In genomic region chr3:133322552-133322951, GRCm38 (mm10) we compare ENCODE assay signal across 12 mouse cellular contexts. TPM values are rescaled to one million over a fixed set of nuclear protein-coding genes. Genes with fewer than 3 reads are reported as not detected.
DNase-seq lines count a peak whose midpoint lies in the region; ATAC-seq lines count a peak whose summit lies in the region.
"Had no signal": no experiment of that assay in that cellular context is flagged by ENCODE, and none has a peak within 500 bp of the region (broad histone marks: within the 10 kb centered on the region; RNA-seq: fewer than 3 reads in every experiment).

No protein-coding gene starts in this region.

- no peaks in the 10 kb centered on the region for H3K9me3 ChIP-seq in limb, embryonic 11.5 days (ENCODE audit: control insufficient read depth, low read length)
- H3K9me3 ChIP-seq in hindbrain, embryonic 10.5 days = 0 out of 2 replicates have a peak, but pooled peaks cover 2% of the 10 kb centered on the region
- H3K9me3 ChIP-seq: embryonic facial prominence, embryonic 15.5 days; heart, embryonic 15.5 days; neural tube, embryonic 12.5 days had no signal

- no peak overlapping the region for H3K4me3 ChIP-seq in limb, embryonic 11.5 days (ENCODE audit: low read depth, low read length)
- no peak overlapping the region for H3K4me3 ChIP-seq in hindbrain, embryonic 10.5 days
- H3K4me3 ChIP-seq: embryonic facial prominence, embryonic 15.5 days; heart, embryonic 15.5 days; neural tube, embryonic 12.5 days had no signal

- H3K9ac ChIP-seq in limb, embryonic 11.5 days (ENCODE audit: low read length) = no peak overlapping the region
- H3K9ac ChIP-seq: embryonic facial prominence, embryonic 15.5 days; heart, embryonic 15.5 days; neural tube, embryonic 12.5 days had no signal

- intact Hi-C loops in gastrocnemius, postnatal 36 days (cut with DNase I) = no loop called here

- H3K4me1 ChIP-seq in limb, embryonic 11.5 days (ENCODE audit: control insufficient read depth, insufficient read depth, low read length) = no peaks in the 10 kb centered on the region
- peaks cover 8% of the 10 kb centered on the region for H3K4me1 ChIP-seq in hindbrain, embryonic 10.5 days (replicated peaks)
- H3K4me1 ChIP-seq: embryonic facial prominence, embryonic 15.5 days; heart, embryonic 15.5 days; neural tube, embryonic 12.5 days had no signal

- 79% methylated on average over 4 of the region's 4 CpGs for WGBS in limb, embryonic 11.5 days
- WGBS in hindbrain, embryonic 10.5 days = 83% methylated on average over 4 of the region's 4 CpGs

- DNase-seq in kidney, postnatal 10 days = peak; percentile 27
- DNase-seq in kidney, adult 9 months = no peak
- peak; percentile 47 for DNase-seq in A20 (ENCODE audit: low read depth, low spot score)
- peak; percentile 50 for DNase-seq in ES-CJ7 (ENCODE audit: low read depth, low spot score)
- DNase-seq in limb, embryonic 11.5 days (ENCODE audit: low spot score) = peak; percentile 41
- DNase-seq in urinary bladder, postnatal 25 days (ENCODE audit: low spot score) = no peak
- DNase-seq in hindbrain, embryonic 10.5 days (ENCODE audit: low spot score) = no peak
- no peak for DNase-seq in gastrocnemius, postnatal 36 days
- DNase-seq: layer of hippocampus, adult 9-11 months had no signal

- no peak for ATAC-seq in limb, embryonic 11.5 days (ENCODE audit: insufficient number of reproducible peaks, low FRiP score, low TSS enrichment, low read depth)

- no peaks in the 10 kb centered on the region for H3K27me3 ChIP-seq in limb, embryonic 11.5 days (ENCODE audit: control insufficient read depth, insufficient read depth, low read length)
- no peaks in the 10 kb centered on the region for H3K27me3 ChIP-seq in hindbrain, embryonic 10.5 days (ENCODE audit: insufficient read depth, poor library complexity, severe bottlenecking)
- H3K27me3 ChIP-seq: embryonic facial prominence, embryonic 15.5 days; heart, embryonic 15.5 days; neural tube, embryonic 12.5 days had no signal

- H3K36me3 ChIP-seq in limb, embryonic 11.5 days (ENCODE audit: control insufficient read depth, insufficient read depth, low read length) = no peaks in the 10 kb centered on the region; the same call in 1 of the 2 replicates
- H3K36me3 ChIP-seq in hindbrain, embryonic 10.5 days = peaks cover 38% of the 10 kb centered on the region

- H3K27ac ChIP-seq in limb, embryonic 11.5 days (replicated peaks; ENCODE audit: low read depth, low read length) = no peak overlapping the region
- H3K27ac ChIP-seq in hindbrain, embryonic 10.5 days = no peak overlapping the region
- H3K27ac ChIP-seq: embryonic facial prominence, embryonic 15.5 days; heart, embryonic 15.5 days; neural tube, embryonic 12.5 days had no signal

- H3K4me2 ChIP-seq in limb, embryonic 11.5 days (ENCODE audit: low read depth, severe bottlenecking) = no peak overlapping the region
- H3K4me2 ChIP-seq: embryonic facial prominence, embryonic 15.5 days; heart, embryonic 15.5 days; neural tube, embryonic 12.5 days had no signal

RNA-seq across cellular contexts. Expression of gene Ppa2, which starts 12.6 kb away (rescaled TPM):
- polyA plus RNA-seq in limb, embryonic 11.5 days (2014; fragmentation: Nextera tagmentation; extraction: Ambion mirVana) = 78.4 and 85.8 TPM in 2 replicates
- 79.3 and 84.1 TPM in 2 replicates for polyA plus RNA-seq in hindbrain, embryonic 10.5 days (2016; fragmentation: Nextera tagmentation; extraction: Ambion mirVana)
- 10 to 100 TPM; 45.5 to 46.2 TPM for total RNA-seq in gastrocnemius, postnatal 36 days (2021)

Comparison
In these comparisons a context has a peak if more than half of its experiments do, and no peak if none do; other contexts are left out.
1. DNase-seq: peak in kidney, postnatal 10 days (single experiment), A20 (single experiment), ES-CJ7 (single experiment) and limb, embryonic 11.5 days (single experiment); none in kidney, adult 9 months (single experiment), urinary bladder, postnatal 25 days (single experiment), hindbrain, embryonic 10.5 days (single experiment) and gastrocnemius, postnatal 36 days (0 of 2).